Mouse (Mus musculus) heart, adult 9 months (tissue): ENCODE results near the gene Flnb.

Source experiments
- DNase-seq, 2 experiments: peaks; one replicate each; pipeline ENCODE4 v3.0.0; 2022; ENCODE audit warnings: low spot score in 2 of 2

Gene Flnb

DNA sequence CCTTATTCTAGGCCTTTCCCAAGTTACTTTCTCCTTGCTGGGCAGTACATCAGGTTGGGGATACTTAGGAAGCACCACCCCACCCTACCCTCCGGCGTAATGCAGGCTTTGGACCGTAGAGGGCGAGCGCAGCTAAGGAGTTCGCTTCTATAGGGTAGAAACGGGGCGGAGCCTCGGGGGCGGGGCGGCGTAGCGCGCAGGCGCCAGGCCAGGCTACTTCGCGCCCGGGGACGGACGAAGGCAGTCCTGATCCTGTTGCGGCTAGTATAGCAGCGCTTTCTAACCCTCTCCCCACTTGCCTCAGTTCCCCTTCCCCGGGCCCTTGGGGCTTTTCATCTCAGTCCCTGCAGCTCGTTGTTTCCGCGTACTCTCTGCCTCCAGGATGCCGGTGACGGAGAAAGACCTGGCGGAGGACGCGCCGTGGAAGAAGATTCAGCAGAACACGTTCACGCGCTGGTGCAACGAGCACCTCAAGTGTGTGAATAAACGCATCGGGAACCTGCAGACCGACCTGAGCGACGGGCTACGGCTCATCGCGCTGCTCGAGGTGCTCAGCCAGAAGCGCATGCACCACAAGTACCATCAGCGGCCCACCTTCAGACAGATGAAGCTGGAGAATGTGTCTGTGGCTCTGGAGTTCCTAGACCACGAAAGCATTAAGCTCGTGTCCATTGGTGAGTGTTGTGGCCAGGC, at the start of gene Flnb:
Flnb (plus strand) TSS at position 188 of the 693 bp plus-strand sequence.
- DNase-seq: peak; percentile 95 to 96

DNA sequence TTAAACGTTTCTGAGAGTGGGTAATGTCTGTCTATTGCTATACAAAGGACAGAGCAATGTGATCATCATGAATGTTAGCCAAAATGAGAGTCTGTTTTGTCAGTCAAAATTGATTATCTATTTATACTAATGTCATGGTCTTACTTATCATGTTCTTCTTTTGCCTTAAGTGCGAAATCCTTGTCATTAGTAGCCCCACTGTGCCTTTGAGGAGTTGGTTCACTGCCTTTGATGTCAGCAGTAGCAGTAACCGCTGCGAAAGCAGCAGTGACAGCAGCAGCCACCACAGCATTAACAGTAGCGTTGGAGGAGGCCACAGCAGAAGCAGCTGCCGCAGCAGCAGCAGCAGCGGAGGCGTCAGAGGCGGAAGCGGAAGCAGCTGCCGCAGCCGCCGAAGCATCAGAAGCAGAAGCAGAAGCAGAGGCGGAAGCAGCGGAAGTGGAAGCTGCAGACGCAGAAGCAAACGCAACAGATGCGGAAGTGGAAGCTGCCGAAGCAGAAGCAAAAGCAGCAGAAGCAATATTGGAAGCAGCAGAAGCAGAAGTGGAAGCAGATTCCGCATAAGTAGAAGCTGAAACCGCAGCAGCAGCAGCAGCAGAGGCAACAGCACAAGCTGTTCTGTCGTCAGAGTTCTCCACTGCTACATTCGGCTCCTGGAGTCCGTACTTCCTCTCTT, 43.9 kb upstream of the Flnb start:
- peak; percentile 58 to 63 for DNase-seq

DNA sequence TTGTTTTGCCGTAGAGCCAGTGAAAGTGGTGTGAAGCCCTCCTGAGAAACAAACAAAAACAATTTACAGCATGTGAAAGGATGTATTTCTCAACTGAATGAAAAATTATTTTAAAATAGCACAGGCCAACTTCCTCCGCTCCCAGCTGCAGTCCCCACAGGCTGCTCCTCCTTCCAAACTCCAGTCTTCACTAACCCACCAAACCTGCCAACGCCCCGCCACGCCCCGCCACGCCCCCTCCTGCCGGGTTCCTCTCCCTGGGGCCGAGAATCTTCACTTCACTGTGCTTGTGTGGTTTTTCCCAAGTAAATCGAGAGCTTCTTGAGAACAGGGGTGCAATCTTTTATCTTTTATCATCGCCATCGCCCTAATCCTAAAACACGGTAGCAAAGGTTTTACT, 31.7 kb upstream of the Flnb start:
- DNase-seq: no peak

DNA sequence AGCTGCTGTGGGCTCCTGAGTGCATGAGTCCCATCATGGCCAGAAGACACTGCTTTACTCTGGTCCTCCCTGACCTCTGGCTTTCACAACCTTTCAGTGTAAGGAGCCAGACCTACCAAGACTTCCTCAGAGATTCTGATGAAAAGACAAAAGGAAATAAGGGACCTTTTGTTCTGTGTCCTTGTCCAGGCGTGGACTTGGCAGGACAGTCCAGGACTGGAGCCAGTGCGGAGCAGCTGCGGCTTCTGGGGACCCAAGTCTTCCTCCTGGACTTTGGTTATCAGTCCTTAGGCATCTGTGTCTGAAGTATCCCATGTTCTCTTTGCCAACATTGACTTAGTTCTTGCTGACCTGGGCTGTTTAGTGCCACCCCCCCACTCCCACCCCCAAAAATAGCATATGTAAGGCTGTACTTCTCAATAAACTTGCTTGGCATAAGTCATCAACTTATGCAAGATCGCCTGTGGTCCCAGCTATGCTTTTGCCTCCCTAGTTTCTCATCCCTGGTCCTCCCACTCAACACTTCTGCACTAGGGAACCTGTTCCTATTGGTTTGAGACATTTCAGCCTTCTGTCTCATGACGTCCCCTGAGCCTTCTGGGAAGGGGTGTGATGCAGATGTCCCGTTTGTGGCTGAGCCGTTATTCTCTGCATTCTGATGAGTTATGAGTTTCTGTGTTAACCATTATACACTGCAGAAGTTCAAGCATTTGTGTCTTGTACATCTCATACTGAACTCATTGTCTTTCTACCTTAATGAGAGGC, 28.3 kb upstream of the Flnb start:
- peak in 1 of 2 experiments; percentile 12 for DNase-seq

DNA sequence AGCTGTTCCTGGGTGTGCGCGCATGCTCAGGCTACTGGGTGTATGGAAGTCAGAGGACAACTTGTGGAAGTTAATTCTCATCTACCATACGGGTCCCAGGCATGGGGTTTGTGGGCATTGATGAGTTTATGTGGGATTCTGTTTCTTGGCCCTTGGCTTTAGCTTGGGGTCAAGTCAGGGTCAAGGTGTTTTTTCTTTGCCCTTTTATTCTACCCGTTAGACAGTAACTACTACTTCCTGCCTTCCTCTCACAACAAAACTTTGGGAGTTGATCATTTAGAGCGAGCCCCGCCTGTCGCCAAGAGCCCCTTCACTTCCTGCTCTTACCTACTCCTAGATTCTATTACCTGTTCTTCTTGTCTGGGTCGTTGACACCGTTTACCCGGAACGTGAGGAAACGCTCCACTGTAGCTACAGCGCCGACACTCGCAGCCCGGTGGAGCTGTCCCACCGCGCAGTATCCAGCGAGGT, 26.7 kb upstream of the Flnb start:
- DNase-seq: no peak

DNA sequence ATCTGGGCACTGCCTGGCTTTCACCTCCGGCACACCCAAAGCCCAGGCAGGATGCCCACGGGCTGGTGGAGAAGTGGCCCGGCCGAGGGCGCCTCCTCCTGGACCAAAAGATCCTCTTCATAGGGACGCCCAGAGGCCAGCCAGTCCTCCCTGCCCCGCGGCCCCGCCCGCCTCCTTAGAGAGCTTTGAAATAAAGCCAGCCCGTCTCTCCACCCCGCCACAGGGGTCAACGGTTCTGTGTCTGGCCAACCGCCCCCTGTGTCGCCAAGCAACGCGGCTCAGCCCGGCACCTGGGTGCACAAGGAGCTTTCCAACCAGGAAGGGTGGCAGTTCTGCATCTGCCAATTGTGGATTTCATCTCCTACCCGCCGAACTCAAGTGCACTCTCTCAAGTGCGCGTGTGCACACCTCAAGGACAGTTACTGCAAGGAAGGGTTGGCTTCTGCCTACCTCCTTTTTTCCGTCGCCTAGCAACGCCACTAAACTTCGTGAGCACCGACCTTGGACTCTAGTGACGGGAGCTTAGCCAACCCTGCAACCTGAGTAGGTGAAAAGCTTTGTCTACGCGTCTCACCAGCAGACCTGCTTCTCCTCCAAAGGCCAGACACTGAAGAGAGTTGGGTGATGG, 26.1 kb upstream of the Flnb start, which contains the start of gene Gm26661:
Gm26661 (plus strand) TSS at position 56 of the 628 bp plus-strand sequence.
- DNase-seq: peak; percentile 17 to 23

DNA sequence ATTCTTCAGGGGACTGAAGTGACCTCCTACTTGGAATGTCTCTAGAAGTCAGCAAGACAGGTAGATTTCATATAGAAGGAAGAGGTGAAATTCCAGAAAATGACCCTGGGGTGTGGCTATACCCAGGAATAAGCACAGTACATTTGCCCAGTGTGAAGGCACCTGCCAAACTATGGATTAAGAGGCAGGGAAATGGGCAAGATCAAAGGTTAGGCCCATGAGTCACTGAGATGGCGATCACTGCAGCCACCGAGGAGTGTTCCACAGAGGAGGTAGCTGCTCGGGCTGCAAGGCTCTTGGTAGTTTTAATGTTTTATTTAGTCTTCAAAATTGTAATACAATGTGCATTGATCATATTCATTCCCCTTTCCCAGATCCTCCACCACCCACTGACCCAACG, 21.8 kb upstream of the Flnb start:
- DNase-seq: no peak

DNA sequence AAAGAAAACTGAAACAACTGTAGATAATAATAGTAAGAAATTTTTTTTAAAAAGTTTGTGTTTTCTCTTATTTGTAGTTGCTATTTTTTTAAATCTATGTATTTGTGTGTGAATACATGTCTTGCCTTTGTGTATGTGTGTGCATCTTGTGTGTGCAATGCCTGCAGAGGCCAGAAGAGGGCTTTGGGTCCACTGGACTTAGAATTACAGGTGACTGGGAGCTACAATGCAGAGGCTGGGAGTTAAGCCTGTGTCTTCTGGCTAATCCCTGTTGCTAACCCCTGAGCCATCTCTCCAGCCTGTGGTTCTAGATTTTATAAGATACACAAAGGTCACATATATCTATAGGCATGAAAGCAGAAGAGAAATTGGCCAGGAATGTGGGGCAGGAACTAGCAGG, 17.1 kb upstream of the Flnb start:
- no peak for DNase-seq

DNA sequence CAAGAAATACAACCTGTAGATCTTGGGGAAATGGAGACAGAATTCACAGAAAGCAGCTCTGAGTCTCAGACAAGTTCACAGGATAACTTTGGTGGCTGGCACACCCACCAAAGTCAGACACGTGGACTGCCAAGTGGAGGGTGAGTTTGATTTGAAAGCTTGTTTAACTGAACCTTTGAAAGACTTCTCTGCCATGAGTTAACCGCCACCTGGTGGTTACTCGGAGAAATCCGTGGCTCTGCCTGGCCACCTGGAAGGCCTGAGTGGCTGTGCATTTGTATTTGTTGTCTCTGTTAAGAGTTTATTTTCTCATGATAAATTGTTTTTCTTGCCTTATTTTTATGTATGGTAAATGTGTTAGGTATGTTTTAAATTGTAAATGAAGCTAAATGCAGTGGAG, 15.9 kb upstream of the Flnb start:
- DNase-seq: no peak

DNA sequence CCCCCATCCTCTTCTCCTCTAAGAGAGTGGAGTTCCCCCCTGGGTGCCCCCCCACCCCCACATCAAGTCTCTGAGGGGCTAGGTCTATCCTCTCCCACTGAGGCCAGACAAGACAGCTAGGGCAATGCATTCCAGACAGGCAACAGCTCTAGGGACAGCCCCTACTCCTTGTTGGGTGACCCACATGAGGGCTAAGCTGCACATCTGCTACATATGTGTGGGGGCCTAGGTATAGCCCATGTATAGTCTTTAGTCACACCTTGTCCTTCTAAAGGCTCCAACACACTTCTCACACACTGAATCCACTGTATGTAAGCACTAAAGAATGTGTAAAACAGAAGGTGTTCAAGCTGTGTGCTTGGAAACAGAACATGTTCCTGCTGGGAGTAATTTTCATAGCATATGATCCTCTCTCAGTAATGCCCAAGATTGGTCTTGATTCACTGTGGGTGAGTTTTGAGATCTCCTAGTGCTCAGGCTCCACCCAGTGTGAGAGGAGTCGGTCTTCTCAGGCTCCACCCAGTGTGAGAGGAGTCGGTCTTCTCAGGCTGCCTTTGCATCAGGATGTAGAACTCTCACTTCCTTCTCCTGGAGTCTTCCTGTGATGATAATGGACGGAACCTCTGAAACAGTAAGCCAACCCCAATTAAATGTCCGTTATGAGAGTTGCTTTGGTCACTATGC, 13.7 kb upstream of the Flnb start:
- DNase-seq: no peak

DNA sequence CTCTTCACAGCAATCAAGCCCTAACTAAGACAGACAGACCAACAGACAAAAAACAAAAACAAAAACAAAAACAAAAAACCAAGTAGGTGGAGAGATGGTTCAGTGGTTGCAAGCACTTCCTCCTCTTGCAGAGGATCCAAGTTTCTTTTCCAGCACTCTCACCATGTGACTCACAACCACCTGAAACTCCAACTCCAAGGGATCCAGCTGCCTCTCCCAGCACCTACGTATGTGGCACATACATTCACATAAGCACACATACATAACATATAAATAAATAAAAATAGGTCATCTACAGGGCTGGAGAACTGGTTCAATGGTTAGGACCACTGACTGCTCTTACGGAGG, 13.2 kb upstream of the Flnb start:
- no peak for DNase-seq

DNA sequence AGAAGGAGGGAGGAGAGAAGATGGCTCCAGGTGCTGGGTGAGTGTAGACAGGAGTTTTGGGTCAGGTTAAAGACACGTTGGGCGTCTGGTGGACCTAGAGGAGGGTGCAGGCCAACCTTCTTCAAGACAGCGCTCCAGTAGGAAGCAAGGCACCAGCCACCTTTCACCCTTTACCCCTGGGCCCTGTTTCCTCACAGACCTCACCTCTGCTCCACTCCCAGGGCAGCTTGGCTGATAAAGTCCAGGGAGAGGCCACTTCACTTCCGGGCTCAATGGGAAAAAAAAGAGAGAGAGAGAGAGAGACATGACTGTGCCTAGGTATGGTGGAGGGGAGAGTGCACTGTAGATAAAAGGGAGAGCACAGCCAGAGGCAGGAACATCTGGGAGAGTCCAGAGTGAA, 10.0 kb upstream of the Flnb start:
- DNase-seq: no peak

DNA sequence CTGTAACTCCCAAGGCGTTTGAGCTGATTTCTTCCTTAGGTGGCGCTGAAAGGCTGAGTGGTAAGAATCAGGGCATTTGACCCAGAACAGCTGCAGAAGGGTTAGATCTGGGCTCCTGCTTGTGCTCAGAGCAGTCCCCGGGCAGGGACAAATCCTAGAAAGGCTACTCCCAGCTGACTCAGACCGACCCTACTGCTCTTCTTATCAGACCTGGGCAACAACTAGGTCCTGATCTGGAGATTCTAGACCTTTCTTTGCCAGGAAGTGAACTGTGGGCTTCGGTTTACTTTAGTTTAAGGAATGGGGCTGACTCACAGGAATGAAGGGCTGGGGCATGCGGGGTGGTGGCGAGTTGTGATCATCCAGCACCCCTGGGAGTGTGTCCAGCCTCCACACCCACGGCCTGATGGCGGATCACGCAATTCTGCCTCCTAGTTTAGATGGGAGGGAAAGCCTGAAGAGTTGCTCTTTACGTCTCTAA, 9.2 kb upstream of the Flnb start:
- DNase-seq: no peak

DNA sequence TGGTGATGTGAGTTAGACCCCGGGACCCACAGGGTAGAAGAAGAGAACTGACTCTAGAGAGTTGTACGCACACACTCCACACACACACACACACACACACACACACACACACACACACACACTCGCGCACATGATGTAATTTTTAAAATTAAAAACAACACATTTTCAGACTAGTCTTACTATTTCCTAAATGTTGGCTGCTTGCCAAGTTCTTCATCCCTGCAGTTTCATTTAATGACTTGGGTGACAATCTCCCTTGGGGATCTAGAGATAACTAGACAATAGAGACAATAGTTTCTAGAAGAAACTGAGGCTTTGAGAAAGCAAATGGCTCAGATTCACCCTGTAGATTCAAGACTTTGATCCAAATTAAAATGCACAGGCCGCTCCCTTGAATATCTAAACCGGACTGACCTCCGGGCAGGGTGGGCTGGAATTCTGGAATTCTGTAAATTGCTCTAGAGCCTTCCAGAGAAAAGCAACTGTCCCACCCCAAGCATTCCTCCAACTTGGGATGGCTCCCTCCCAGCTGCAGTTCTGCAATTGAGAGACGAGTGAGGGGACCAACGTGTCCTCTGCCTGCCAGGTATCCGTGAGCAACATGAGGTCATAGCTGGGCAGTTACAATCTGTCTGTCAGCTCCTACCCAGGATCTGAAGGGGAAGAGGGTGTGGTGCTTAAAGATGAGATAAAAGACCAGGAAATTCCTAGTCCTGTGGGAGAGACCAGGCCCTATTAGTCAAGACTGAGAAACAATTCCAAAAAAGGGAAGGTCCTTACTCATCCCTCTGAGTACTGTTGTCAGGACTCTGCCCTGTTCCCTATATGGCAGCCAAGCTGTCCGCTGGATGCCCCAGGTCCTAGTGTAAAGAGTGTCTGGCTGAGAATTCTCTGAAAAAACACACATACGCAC, 8.5 kb upstream of the Flnb start:
- DNase-seq: peak; percentile 57 to 58

DNA sequence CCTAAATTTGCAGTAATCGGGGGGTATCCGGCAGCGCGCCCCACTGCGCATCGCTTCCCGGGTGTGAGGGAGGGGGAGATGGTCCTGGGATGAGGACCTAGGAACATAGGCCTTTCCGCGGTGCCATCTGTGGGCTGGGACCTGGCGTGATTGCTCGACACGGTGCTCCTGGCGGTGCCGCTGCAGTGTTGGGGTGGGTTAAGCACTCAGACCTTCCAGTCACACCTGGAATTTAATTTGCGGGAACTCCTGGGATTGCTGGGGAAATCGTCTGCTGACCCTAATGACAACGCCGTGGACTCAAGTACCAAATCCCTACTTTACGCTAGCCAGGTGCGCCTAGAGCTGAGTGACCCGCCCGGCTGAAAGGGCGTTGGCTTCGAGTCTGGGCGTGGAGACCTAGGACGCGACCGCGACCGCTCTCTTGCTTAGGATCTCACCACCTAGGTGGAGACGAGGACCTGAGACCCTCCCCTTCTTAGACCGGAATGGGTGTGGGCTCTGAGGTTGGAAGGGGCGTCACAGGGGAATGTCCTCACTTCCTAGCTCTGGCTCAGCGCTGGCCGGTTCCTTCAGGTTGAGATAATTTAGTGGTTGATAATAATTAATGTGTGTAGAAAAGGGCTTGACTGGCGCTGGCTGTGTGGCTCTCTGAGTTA, 835 bp downstream of the Flnb start:
- peak in 1 of 2 experiments; percentile 12 for DNase-seq

DNA sequence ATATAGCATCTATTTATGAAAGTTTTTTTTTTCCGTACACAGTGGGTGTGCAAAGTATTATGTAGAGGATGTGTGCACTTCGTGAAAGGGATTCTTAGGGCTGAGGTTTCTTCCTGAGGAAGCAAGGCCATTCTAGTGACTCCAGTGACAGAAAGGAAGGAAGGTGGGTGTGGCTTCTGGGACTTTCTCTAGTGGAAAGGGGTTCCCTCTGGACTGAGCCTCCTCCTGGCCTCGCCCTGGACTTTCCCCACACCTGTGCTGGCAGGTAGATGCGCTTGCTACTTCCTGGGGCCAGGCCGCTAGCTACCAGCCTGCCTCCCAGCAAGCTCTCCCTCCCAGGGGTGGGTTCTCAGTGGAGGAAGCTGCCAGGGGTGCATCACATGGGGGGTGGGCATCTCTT, 1.7 kb downstream of the Flnb start:
- DNase-seq: peak; percentile 59 to 75

DNA sequence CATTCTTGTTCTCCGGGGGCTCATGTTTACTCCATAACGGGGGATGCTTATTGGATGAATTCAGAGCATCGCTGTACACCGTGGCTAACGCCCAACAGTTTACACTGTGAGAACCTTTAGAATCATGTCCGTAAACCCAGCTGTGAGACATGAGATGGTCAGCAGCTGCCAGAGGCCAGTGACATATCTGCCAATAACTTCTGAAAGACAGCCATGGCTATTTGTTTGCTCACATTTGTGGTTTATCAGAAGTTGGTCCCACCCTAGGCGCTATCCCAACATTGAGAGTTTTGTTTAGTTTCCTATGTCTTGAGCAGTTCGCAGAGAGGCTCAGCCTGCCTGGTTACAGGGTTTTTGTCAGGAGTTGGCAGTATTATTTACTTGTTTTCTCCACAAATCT, 3.6 kb downstream of the Flnb start:
- DNase-seq: peak; percentile 28 to 45

DNA sequence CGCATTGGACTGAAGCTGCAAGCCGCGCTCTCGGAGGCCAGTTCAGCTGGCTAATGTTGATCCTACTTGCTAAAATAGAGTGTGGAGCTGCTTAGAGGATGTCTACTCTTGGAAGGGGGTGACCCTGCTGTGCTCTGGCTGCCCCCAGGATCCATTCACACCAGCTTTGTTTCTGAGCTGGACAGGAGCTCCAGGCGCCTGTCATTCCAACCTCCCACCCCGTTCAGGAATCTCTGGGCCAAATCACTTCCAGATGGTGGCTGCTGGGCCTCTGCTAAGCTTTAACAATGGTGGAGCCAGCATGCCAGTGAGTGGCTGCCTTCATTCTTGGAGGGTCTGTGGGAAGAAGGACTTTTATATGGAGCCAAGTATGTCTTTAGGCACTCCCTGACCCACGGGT, 4.9 kb downstream of the Flnb start:
- DNase-seq: peak; percentile 17 to 31

DNA sequence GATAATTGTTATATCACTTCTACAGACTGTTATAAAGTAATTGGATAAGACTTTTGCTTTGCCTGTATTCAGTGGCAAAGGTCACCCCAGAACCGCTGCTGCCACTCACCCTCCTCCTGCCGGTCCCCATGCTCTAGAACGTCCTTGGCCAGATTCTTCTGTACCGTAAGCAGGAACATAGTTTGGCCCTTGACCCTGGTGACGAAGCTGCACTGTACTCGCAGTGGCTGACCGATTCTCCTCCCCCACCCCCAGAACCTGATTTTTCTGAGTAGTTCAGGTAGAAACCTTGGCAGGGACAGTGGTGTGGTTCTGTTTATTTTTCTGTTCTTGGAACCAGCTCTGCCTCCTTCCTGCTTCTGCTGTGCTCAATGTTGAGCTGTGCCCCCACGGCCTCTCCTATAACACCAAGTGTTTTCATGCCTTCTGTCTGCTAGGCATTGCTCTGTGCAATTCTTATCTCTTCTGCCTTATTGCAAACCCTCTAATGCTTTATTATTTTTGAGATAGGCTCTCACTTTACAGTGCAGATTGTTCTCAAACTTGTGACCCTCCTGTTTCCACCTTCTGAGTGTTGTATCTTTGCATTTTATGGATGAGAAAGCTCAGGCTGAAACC, 7.0 kb downstream of the Flnb start:
- no peak for DNase-seq
